Mouse (Mus musculus) stomach, embryonic 14.5 days (tissue): ENCODE data around the gene Clec16a. TPM values are rescaled to one million over a fixed set of nuclear protein-coding genes. Genes with fewer than 3 reads are reported as not detected.

Experiments used
- polyA plus RNA-seq: library from polyadenylated mRNA; unstranded; fragments of >200 nt; fragmentation: Nextera tagmentation; extraction: Ambion mirVana; gene quantifications from 2 replicates; pipeline ENCODE4 v1.2.1, GENCODE M21; 2014

The Clec16a gene
- polyA plus RNA-seq, 1 experiment from 2014 or later, result 38.9 TPM

Other genes starting within 250 kb of the Clec16a start
- 26.6 and 31.3 TPM in 2 replicates for gene Emp2, start 231.4 kb upstream of the Clec16a start, polyA plus RNA-seq
- gene Tekt5, start 149.8 kb upstream of the Clec16a start, polyA plus RNA-seq, result 0.70 and 1.0 TPM in 2 replicates
- 56.1 and 59.1 TPM in 2 replicates for gene Nubp1, start 133.4 kb upstream of the Clec16a start, polyA plus RNA-seq
- gene Tvp23a, start 98.0 kb upstream of the Clec16a start, polyA plus RNA-seq, result 11.4 and 16.0 TPM in 2 replicates
- gene Ciita, start 65.3 kb upstream of the Clec16a start, polyA plus RNA-seq, result 0.42 and 0.62 TPM in 2 replicates
- 25.9 and 28.6 TPM in 2 replicates for gene Dexi, start 2.3 kb upstream of the Clec16a start, polyA plus RNA-seq
- 11.3 and 11.4 TPM in 2 replicates for gene Socs1, start 240.2 kb downstream of the Clec16a start, polyA plus RNA-seq
- gene Tnp2, start 243.3 kb downstream of the Clec16a start, polyA plus RNA-seq, result not detected in 2 replicates
- gene Prm3, start 245.6 kb downstream of the Clec16a start, polyA plus RNA-seq, result not detected in 2 replicates